Mouse (Mus musculus) heart, adult 18-20 months (tissue): ENCODE results near the gene Sema4a. TPM values are rescaled to one million over a fixed set of nuclear protein-coding genes. Genes with fewer than 3 reads are reported as not detected.

Experiments used
- DNase-seq, 2 experiments: peaks; one replicate each; pipeline ENCODE4 v3.0.0; 2021 to 2022; ENCODE audit warnings: mixed read lengths in 1 of 2
- total RNA-seq, 2 experiments: library from RNA; stranded (reverse); gene quantifications; 2 replicates each; pipeline ENCODE4 v1.2.3; 2021

The Sema4a gene
- total RNA-seq, 2 experiments from 2014 or later: 4.4 to 5.9 TPM

GRCm38 (mm10) chr3:88427342-88427905 lies 33.6 kb downstream of the Sema4a start:
- DNase-seq: no peak

- no peak for DNase-seq
Measured at GRCm38 (mm10) chr3:88425708-88426420, 35.1 kb downstream of the Sema4a start.

GRCm38 (mm10) chr3:88425330-88425689 lies 35.7 kb downstream of the Sema4a start:
- DNase-seq: peak in 1 of 2 experiments; percentile 29

GRCm38 (mm10) chr3:88424605-88425329 lies 36.2 kb downstream of the Sema4a start, which contains the start of gene Slc25a44:
TSS of gene Slc25a44 (minus strand) at chr3:88425139.
- peak; percentile 99 to 100 for DNase-seq

GRCm38 (mm10) chr3:88422020-88422720 lies 38.8 kb downstream of the Sema4a start:
- no peak for DNase-seq

- DNase-seq: no peak
Measured at GRCm38 (mm10) chr3:88420771-88421170, 40.2 kb downstream of the Sema4a start.

GRCm38 (mm10) chr3:88418016-88418415 lies 43.0 kb downstream of the Sema4a start:
- no peak for DNase-seq

- DNase-seq: no peak
Measured at GRCm38 (mm10) chr3:88415668-88416067, 45.3 kb downstream of the Sema4a start.

- no peak for DNase-seq
Measured at GRCm38 (mm10) chr3:88412636-88413035, 48.3 kb downstream of the Sema4a start.

- DNase-seq: peak; percentile 54 to 58
Measured at GRCm38 (mm10) chr3:88411681-88412080, 49.3 kb downstream of the Sema4a start.

GRCm38 (mm10) chr3:88410645-88411031 lies 50.3 kb downstream of the Sema4a start:
- no peak for DNase-seq

GRCm38 (mm10) chr3:88409741-88410644 lies 51.0 kb downstream of the Sema4a start, which contains the start of gene Pmf1:
TSS of gene Pmf1 (minus strand) at chr3:88410331.
- peak; percentile 96 to 97 for DNase-seq

- DNase-seq: no peak
Measured at GRCm38 (mm10) chr3:88408953-88409352, 52.0 kb downstream of the Sema4a start.

- DNase-seq: no peak
Measured at GRCm38 (mm10) chr3:88407529-88407928, 53.5 kb downstream of the Sema4a start.

GRCm38 (mm10) chr3:88407090-88407489 lies 53.9 kb downstream of the Sema4a start:
- DNase-seq: peak; percentile 72 to 83

- DNase-seq: no peak
Measured at GRCm38 (mm10) chr3:88403522-88404230, 57.3 kb downstream of the Sema4a start.

GRCm38 (mm10) chr3:88398666-88399065 lies 62.3 kb downstream of the Sema4a start:
- DNase-seq: no peak

GRCm38 (mm10) chr3:88395742-88396141 lies 65.2 kb downstream of the Sema4a start:
- no peak for DNase-seq

- DNase-seq: no peak
Measured at GRCm38 (mm10) chr3:88395288-88395687, 65.7 kb downstream of the Sema4a start.

- DNase-seq: no peak
Measured at GRCm38 (mm10) chr3:88393776-88394375, 67.1 kb downstream of the Sema4a start.
